Mouse (Mus musculus): Measurements from ENCODE around the gene Gm28047.
A peak's percentile ranks its signal among the peaks of the same experiment; 100 is the strongest.

Gm28047 gene

GRCm38 (mm10) chr15:102546677-102547427, 78.0 kb downstream of the Gm28047 start:
- no peak for DNase-seq (ENCODE audit: low spot score)

- no peak for DNase-seq (ENCODE audit: low spot score)
Observed at GRCm38 (mm10) chr15:102546246-102546645, 78.6 kb downstream of the Gm28047 start.

- no peak for DNase-seq (ENCODE audit: low spot score)
Observed at GRCm38 (mm10) chr15:102544801-102545200, 80.1 kb downstream of the Gm28047 start.

- DNase-seq (ENCODE audit: low spot score): no peak
Observed at GRCm38 (mm10) chr15:102533926-102534325, 90.9 kb downstream of the Gm28047 start.

- no peak for DNase-seq (ENCODE audit: low spot score)
Observed at GRCm38 (mm10) chr15:102532106-102532900, 92.6 kb downstream of the Gm28047 start.

GRCm38 (mm10) chr15:102531586-102531985, 93.3 kb downstream of the Gm28047 start:
- no peak for DNase-seq (ENCODE audit: low spot score)

GRCm38 (mm10) chr15:102530566-102530965, 94.3 kb downstream of the Gm28047 start:
- no peak for DNase-seq (ENCODE audit: low spot score)

- no peak for DNase-seq (ENCODE audit: low spot score)
Observed at GRCm38 (mm10) chr15:102528396-102528795, 96.5 kb downstream of the Gm28047 start.

- no peak for DNase-seq (ENCODE audit: low spot score)
Observed at GRCm38 (mm10) chr15:102527936-102528335, 96.9 kb downstream of the Gm28047 start.

GRCm38 (mm10) chr15:102526111-102527002, 98.5 kb downstream of the Gm28047 start:
- no peak for DNase-seq (ENCODE audit: low spot score)

- DNase-seq (ENCODE audit: low spot score): no peak
Observed at GRCm38 (mm10) chr15:102524892-102525485, 99.9 kb downstream of the Gm28047 start, which contains the start of gene Npff. Gene Npff, minus strand, starts transcription at chr15:102524942.

- no peak for DNase-seq (ENCODE audit: low spot score)
Observed at GRCm38 (mm10) chr15:102521480-102521879, 103.4 kb downstream of the Gm28047 start.

- DNase-seq (ENCODE audit: low spot score): no peak
Observed at GRCm38 (mm10) chr15:102520416-102520815, 104.5 kb downstream of the Gm28047 start.

GRCm38 (mm10) chr15:102519211-102520141, 105.4 kb downstream of the Gm28047 start:
- no peak for DNase-seq (ENCODE audit: low spot score)

GRCm38 (mm10) chr15:102518859-102519201, 106.0 kb downstream of the Gm28047 start:
- no peak for DNase-seq (ENCODE audit: low spot score)

GRCm38 (mm10) chr15:102517976-102518858, 106.7 kb downstream of the Gm28047 start, which contains the start of gene Tarbp2:
Gene Tarbp2, plus strand, starts transcription at chr15:102518192.
- DNase-seq (ENCODE audit: low spot score): peak; percentile 100

- DNase-seq (ENCODE audit: low spot score): no peak
Observed at GRCm38 (mm10) chr15:102517631-102517975, 107.3 kb downstream of the Gm28047 start.

- peak; percentile 69 for DNase-seq (ENCODE audit: low spot score)
Observed at GRCm38 (mm10) chr15:102516728-102517404, 108.0 kb downstream of the Gm28047 start, which contains the start of gene Map3k12. Gene Map3k12, minus strand, starts transcription at chr15:102517064.

- no peak for DNase-seq (ENCODE audit: low spot score)
Observed at GRCm38 (mm10) chr15:102516293-102516692, 108.6 kb downstream of the Gm28047 start.

All from testis, postnatal 14 days (tissue).